Mouse (Mus musculus) forebrain, embryonic 12.5 days (tissue): ENCODE results near the gene Wrap53. TPM values are rescaled to one million over a fixed set of nuclear protein-coding genes. Genes with fewer than 3 reads are reported as not detected.

Source experiments
- ATAC-seq: fragments of 200-750 bp; cut with Nextera tagmentation; 2 replicates; pipeline ENCODE4 v1.8.0; 2017; ENCODE audit warnings: moderate TSS enrichment; ENCODE audit not compliant: low FRiP score
- H3K27ac ChIP-seq: fragments of 300-500 bp; sonication (generic); 2 replicates; pipeline ENCODE4 v1.5.1; 2016; ENCODE audit warnings: mild to moderate bottlenecking
- H3K27me3 ChIP-seq: fragments of 300-500 bp; sonication (generic); 2 replicates; pipeline ENCODE4 v1.6.1; 2016; ENCODE audit warnings: mild to moderate bottlenecking
- H3K36me3 ChIP-seq: fragments of 300-500 bp; sonication (generic); replicated peaks from 2 replicates; pipeline ENCODE4 v1.6.1; 2016; ENCODE audit warnings: mild to moderate bottlenecking
- H3K4me1 ChIP-seq: fragments of 300-500 bp; sonication (generic); 2 replicates; pipeline ENCODE4 v1.6.1; 2016
- H3K4me2 ChIP-seq: fragments of 300-500 bp; sonication (generic); 2 replicates; pipeline ENCODE4 v1.6.1; 2016; ENCODE audit warnings: mild to moderate bottlenecking, moderate library complexity
- H3K4me3 ChIP-seq: fragments of 300-500 bp; sonication (generic); replicated peaks from 2 replicates; pipeline ENCODE4 v1.5.1; 2016; ENCODE audit warnings: mild to moderate bottlenecking
- H3K9ac ChIP-seq: fragments of 300-500 bp; sonication (generic); 2 replicates; pipeline ENCODE4 v1.6.1; 2016; ENCODE audit warnings: mild to moderate bottlenecking
- H3K9me3 ChIP-seq: fragments of 300-500 bp; sonication (generic); 2 replicates; pipeline ENCODE4 v1.6.1; 2016
- WGBS: fragments of 180-500 bp; shearing (Covaris S2); methylation state at CpG from one replicate; pipeline ENCODE4 v1.1.7; 2016; 5-methylcytosine and 5-hydroxymethylcytosine counted together
- polyA plus RNA-seq: library from polyadenylated mRNA; unstranded; fragments of >200 nt; fragmentation: Nextera tagmentation; extraction: Ambion mirVana; gene quantifications from 2 replicates; pipeline ENCODE4 v1.2.1, GENCODE M21; 2016

Wrap53 gene
- polyA plus RNA-seq, 1 experiment from 2014 or later, result 36.0 TPM

GRCm38 (mm10) chr11:69521526-69522149, 58.4 kb downstream of the Wrap53 start:
- WGBS, result 88% methylated on average over 9 of the region's 9 CpGs
- Histone ChIP-seq H3K9me3 (no peaks in the 10 kb centered on the region), H3K27me3 (no peaks in the 10 kb centered on the region), H3K9ac (no peak overlapping the region), H3K4me1 (peaks cover 8% of the 10 kb centered on the region), H3K36me3 (no peaks in the 10 kb centered on the region), H3K27ac (no peak overlapping the region), H3K4me3 (no peak overlapping the region), H3K4me2 (no peak overlapping the region)
- no peak for ATAC-seq

- WGBS, result 93% methylated on average over 4 of the region's 4 CpGs
- ATAC-seq, result no peak
- no peak overlapping the region for H3K27ac ChIP-seq
Observed at GRCm38 (mm10) chr11:69519976-69520375, 60.1 kb downstream of the Wrap53 start.

GRCm38 (mm10) chr11:69516661-69517060, 63.4 kb downstream of the Wrap53 start:
- 85% methylated on average over 3 of the region's 3 CpGs for WGBS
- Histone ChIP-seq H3K4me3 (no peak overlapping the region), H3K9me3 (no peaks in the 10 kb centered on the region), H3K9ac (no peak overlapping the region), H3K4me1 (no peaks in the 10 kb centered on the region), H3K36me3 (no peaks in the 10 kb centered on the region), H3K27me3 (peaks cover 3% of the 10 kb centered on the region; the same call in 1 of the 2 replicates), H3K4me2 (no peak overlapping the region), H3K27ac (no peak overlapping the region)
- ATAC-seq, result no peak

More at GRCm38 (mm10) chr11:69519976-69520375, 60.1 kb downstream of the Wrap53 start:
- Histone ChIP-seq H3K9ac (no peak overlapping the region), H3K36me3 (no peaks in the 10 kb centered on the region), H3K9me3 (no peaks in the 10 kb centered on the region), H3K4me1 (no peaks in the 10 kb centered on the region), H3K27me3 (no peaks in the 10 kb centered on the region; the same call in 1 of the 2 replicates), H3K4me3 (no peak overlapping the region), H3K4me2 (no peak overlapping the region)

- Histone ChIP-seq H3K27ac (no peak overlapping the region), H3K4me2 (no peak overlapping the region), H3K4me1 (no peaks in the 10 kb centered on the region), H3K27me3 (peaks cover 3% of the 10 kb centered on the region; the same call in 1 of the 2 replicates), H3K9ac (no peak overlapping the region), H3K36me3 (no peaks in the 10 kb centered on the region), H3K9me3 (no peaks in the 10 kb centered on the region), H3K4me3 (no peak overlapping the region)
- no peak for ATAC-seq
- 74% methylated on average over 15 of the region's 15 CpGs for WGBS
Observed at GRCm38 (mm10) chr11:69516151-69516640, 63.9 kb downstream of the Wrap53 start.

GRCm38 (mm10) chr11:69513840-69514239, 66.2 kb downstream of the Wrap53 start:
- no peaks in the 10 kb centered on the region for H3K4me1 ChIP-seq
- 11% methylated on average over 6 of the region's 6 CpGs for WGBS
- H3K4me3 ChIP-seq, result no peak overlapping the region
- no peaks in the 10 kb centered on the region for H3K9me3 ChIP-seq
- H3K9ac ChIP-seq, result no peak overlapping the region
- 0 out of 2 replicates have a peak, but pooled peaks have one; percentile 36 for ATAC-seq
- H3K36me3 ChIP-seq, result no peaks in the 10 kb centered on the region
- H3K4me2 ChIP-seq, result no peak overlapping the region
- H3K27me3 ChIP-seq, result peaks cover 3% of the 10 kb centered on the region; the same call in 1 of the 2 replicates
- H3K27ac ChIP-seq, result no peak overlapping the region

Other genes with a start within 250 kb of the Wrap53 start
- gene Rnf227, start 239.8 kb downstream of the Wrap53 start, polyA plus RNA-seq, result 44.8 and 46.3 TPM in 2 replicates
- 94.3 and 98.3 TPM in 2 replicates for gene Chd3, start 210.8 kb downstream of the Wrap53 start, polyA plus RNA-seq
- gene Naa38, start 184.8 kb downstream of the Wrap53 start, polyA plus RNA-seq, result 91.7 and 103 TPM in 2 replicates
- 55.0 and 60.9 TPM in 2 replicates for gene Cyb5d1, start 184.6 kb downstream of the Wrap53 start, polyA plus RNA-seq
- 9.1 and 11.2 TPM in 2 replicates for gene Tmem88, start 182.0 kb downstream of the Wrap53 start, polyA plus RNA-seq
- 50.8 and 53.3 TPM in 2 replicates for gene Kdm6b, start 166.6 kb downstream of the Wrap53 start, polyA plus RNA-seq
- gene Dnah2, start 31.1 kb downstream of the Wrap53 start, polyA plus RNA-seq, result 1.7 and 2.1 TPM in 2 replicates
- 63.7 and 72.7 TPM in 2 replicates for gene Efnb3, start 20.1 kb downstream of the Wrap53 start, polyA plus RNA-seq
- 120 and 124 TPM in 2 replicates for gene Trp53, start 104 bp upstream of the Wrap53 start, polyA plus RNA-seq
- gene Atp1b2, start 25.7 kb upstream of the Wrap53 start, polyA plus RNA-seq, result 11.9 and 12.6 TPM in 2 replicates
- gene Shbg, start 37.6 kb upstream of the Wrap53 start, polyA plus RNA-seq, result not detected in 2 replicates
- gene Sat2, start 41.8 kb upstream of the Wrap53 start, polyA plus RNA-seq, result 15.8 and 21.5 TPM in 2 replicates
- gene Fxr2, start 52.7 kb upstream of the Wrap53 start, polyA plus RNA-seq, result 46.0 and 48.9 TPM in 2 replicates
- not detected in 2 replicates for gene Sox15, start 75.1 kb upstream of the Wrap53 start, polyA plus RNA-seq
- 74.7 and 80.9 TPM in 2 replicates for gene Mpdu1, start 82.4 kb upstream of the Wrap53 start, polyA plus RNA-seq
- gene Cd68, start 85.9 kb upstream of the Wrap53 start, polyA plus RNA-seq, result 5.5 TPM in 2 replicates
- gene Eif4a1, start 92.2 kb upstream of the Wrap53 start, polyA plus RNA-seq, result 694 and 751 TPM in 2 replicates
- gene Senp3, start 101.8 kb upstream of the Wrap53 start, polyA plus RNA-seq, result 106 and 119 TPM in 2 replicates
- 0.26 TPM in 1 of 2 replicates, not detected in the other for gene Tnfsf13, start 105.5 kb upstream of the Wrap53 start, polyA plus RNA-seq
- 1.3 and 1.6 TPM in 2 replicates for gene Tnfsf12, start 115.6 kb upstream of the Wrap53 start, polyA plus RNA-seq
- 0.51 and 0.84 TPM in 2 replicates for gene Tnfsfm13, start 115.8 kb upstream of the Wrap53 start, polyA plus RNA-seq
- 31.3 and 35.4 TPM in 2 replicates for gene Polr2a, start 178.4 kb upstream of the Wrap53 start, polyA plus RNA-seq
- 0.13 and 0.33 TPM in 2 replicates for gene Slc35g3, start 181.7 kb upstream of the Wrap53 start, polyA plus RNA-seq
- gene Zbtb4, start 185.7 kb upstream of the Wrap53 start, polyA plus RNA-seq, result 1.3 and 1.5 TPM in 2 replicates
- gene Chrnb1, start 215.7 kb upstream of the Wrap53 start, polyA plus RNA-seq, result 1.2 and 1.8 TPM in 2 replicates
- 2.6 and 3.2 TPM in 2 replicates for gene Fgf11, start 221.6 kb upstream of the Wrap53 start, polyA plus RNA-seq
- gene Tmem102, start 225.4 kb upstream of the Wrap53 start, polyA plus RNA-seq, result 0.76 and 1.3 TPM in 2 replicates
- not detected in 2 replicates for gene Gm39566, start 235.0 kb upstream of the Wrap53 start, polyA plus RNA-seq
- gene Spem2, start 238.2 kb upstream of the Wrap53 start, polyA plus RNA-seq, result not detected in 2 replicates
- gene Spem1, start 241.9 kb upstream of the Wrap53 start, polyA plus RNA-seq, result 0.24 and 0.26 TPM in 2 replicates